Mouse (Mus musculus) midbrain, embryonic 12.5 days (tissue): Measurements from ENCODE around the gene Cxcr6. TPM values are rescaled to one million over a fixed set of nuclear protein-coding genes. Genes with fewer than 3 reads are reported as not detected.
A peak's percentile ranks its signal among the peaks of the same experiment; 100 is the strongest.

Experiments used
- ATAC-seq: fragments of 200-750 bp; cut with Nextera tagmentation; 2 replicates; pipeline ENCODE4 v1.8.0; 2017; ENCODE audit warnings: low read depth, moderate TSS enrichment, moderate library complexity; ENCODE audit not compliant: low FRiP score
- H3K27ac ChIP-seq: fragments of 300-500 bp; sonication (generic); replicated peaks from 2 replicates; pipeline ENCODE4 v1.5.1; 2016; ENCODE audit warnings: mild to moderate bottlenecking
- H3K27me3 ChIP-seq: fragments of 300-500 bp; sonication (generic); 2 replicates; pipeline ENCODE4 v1.6.1; 2016; ENCODE audit warnings: mild to moderate bottlenecking
- H3K36me3 ChIP-seq: fragments of 300-500 bp; sonication (generic); 2 replicates; pipeline ENCODE4 v1.6.1; 2016
- H3K4me1 ChIP-seq: fragments of 300-500 bp; sonication (generic); 2 replicates; pipeline ENCODE4 v1.6.1; 2016
- H3K4me2 ChIP-seq: fragments of 300-500 bp; sonication (generic); replicated peaks from 2 replicates; pipeline ENCODE4 v1.6.1; 2016; ENCODE audit warnings: mild to moderate bottlenecking, moderate library complexity
- H3K4me3 ChIP-seq: fragments of 300-500 bp; sonication (generic); 2 replicates; pipeline ENCODE4 v1.5.1; 2016; ENCODE audit warnings: mild to moderate bottlenecking
- H3K9ac ChIP-seq: fragments of 300-500 bp; sonication (generic); replicated peaks from 2 replicates; pipeline ENCODE4 v1.6.1; 2016; ENCODE audit warnings: mild to moderate bottlenecking, moderate library complexity
- H3K9me3 ChIP-seq: fragments of 300-500 bp; sonication (generic); 2 replicates; pipeline ENCODE4 v1.6.1; 2016; ENCODE audit warnings: mild to moderate bottlenecking
- WGBS: fragments of 180-500 bp; shearing (Covaris S2); methylation state at CpG from one replicate; pipeline ENCODE4 v1.1.7; 2016; 5-methylcytosine and 5-hydroxymethylcytosine counted together
- polyA plus RNA-seq: library from polyadenylated mRNA; unstranded; fragments of >200 nt; fragmentation: Nextera tagmentation; extraction: Ambion mirVana; gene quantifications from 2 replicates; pipeline ENCODE4 v1.2.1, GENCODE M21; 2016

Cxcr6 gene
- polyA plus RNA-seq, 1 experiment from 2014 or later = 0.24 TPM

- 73% methylated on average over 3 of the region's 3 CpGs for WGBS
- peak; percentile 30; the same call in 1 of the 2 replicates for ATAC-seq
Observed at GRCm38 (mm10) chr9:123796174-123796573, 10.1 kb upstream of the Cxcr6 start.

GRCm38 (mm10) chr9:123801527-123801926 is 4.7 kb upstream of the Cxcr6 start:
- no peaks in the 10 kb centered on the region for H3K4me1 ChIP-seq
- H3K27ac ChIP-seq = no peak overlapping the region
- no peaks in the 10 kb centered on the region for H3K27me3 ChIP-seq
- 88% methylated on average over 1 of the region's 1 CpGs for WGBS
- ATAC-seq = no peak
- no peak overlapping the region for H3K9ac ChIP-seq
- no peak overlapping the region for H3K4me3 ChIP-seq
- no peaks in the 10 kb centered on the region for H3K9me3 ChIP-seq
- no peak overlapping the region for H3K4me2 ChIP-seq
- peaks cover 30% of the 10 kb centered on the region; the same call in 1 of the 2 replicates for H3K36me3 ChIP-seq

More at GRCm38 (mm10) chr9:123796174-123796573, 10.1 kb upstream of the Cxcr6 start:
- H3K9ac ChIP-seq = no peak overlapping the region
- H3K9me3 ChIP-seq = no peaks in the 10 kb centered on the region
- H3K4me2 ChIP-seq = no peak overlapping the region
- H3K27me3 ChIP-seq = no peaks in the 10 kb centered on the region
- no peak overlapping the region for H3K4me3 ChIP-seq
- peaks cover 71% of the 10 kb centered on the region for H3K36me3 ChIP-seq
- H3K4me1 ChIP-seq = no peaks in the 10 kb centered on the region
- no peak overlapping the region for H3K27ac ChIP-seq

GRCm38 (mm10) chr9:123802421-123802820 is 3.9 kb upstream of the Cxcr6 start:
- Histone ChIP-seq H3K4me3 (no peak overlapping the region), H3K9ac (no peak overlapping the region), H3K9me3 (no peaks in the 10 kb centered on the region), H3K4me1 (no peaks in the 10 kb centered on the region), H3K4me2 (no peak overlapping the region), H3K27me3 (no peaks in the 10 kb centered on the region), H3K27ac (no peak overlapping the region), H3K36me3 (peaks cover 22% of the 10 kb centered on the region; the same call in 1 of the 2 replicates)
- no peak for ATAC-seq
- 100% methylated on average over 2 of the region's 2 CpGs for WGBS

- Histone ChIP-seq H3K27ac (no peak overlapping the region), H3K9me3 (no peaks in the 10 kb centered on the region), H3K9ac (no peak overlapping the region), H3K4me3 (no peak overlapping the region), H3K36me3 (peaks cover 18% of the 10 kb centered on the region; the same call in 1 of the 2 replicates), H3K4me1 (no peaks in the 10 kb centered on the region), H3K4me2 (no peak overlapping the region), H3K27me3 (no peaks in the 10 kb centered on the region)
- ATAC-seq = no peak
Observed at GRCm38 (mm10) chr9:123802896-123803295, 3.4 kb upstream of the Cxcr6 start.

GRCm38 (mm10) chr9:123805241-123805640 is 1.0 kb upstream of the Cxcr6 start:
- no peak overlapping the region for H3K9ac ChIP-seq
- no peak for ATAC-seq
- 94% methylated on average over 2 of the region's 2 CpGs for WGBS

GRCm38 (mm10) chr9:123808583-123808982 is 2.3 kb downstream of the Cxcr6 start:
- Histone ChIP-seq H3K9ac (no peak overlapping the region), H3K4me2 (no peak overlapping the region), H3K4me3 (no peak overlapping the region), H3K9me3 (no peaks in the 10 kb centered on the region), H3K36me3 (peaks cover 13% of the 10 kb centered on the region; the same call in 1 of the 2 replicates), H3K27ac (no peak overlapping the region), H3K27me3 (no peaks in the 10 kb centered on the region), H3K4me1 (no peaks in the 10 kb centered on the region)
- 87% methylated on average over 7 of the region's 7 CpGs for WGBS
- no peak for ATAC-seq

More at GRCm38 (mm10) chr9:123805241-123805640, 1.0 kb upstream of the Cxcr6 start:
- Histone ChIP-seq H3K9me3 (no peaks in the 10 kb centered on the region), H3K4me3 (no peak overlapping the region), H3K4me2 (no peak overlapping the region), H3K27me3 (no peaks in the 10 kb centered on the region), H3K36me3 (peaks cover 12% of the 10 kb centered on the region; the same call in 1 of the 2 replicates), H3K4me1 (no peaks in the 10 kb centered on the region), H3K27ac (no peak overlapping the region)

- H3K4me3 ChIP-seq = no peak overlapping the region
- WGBS = 95% methylated on average over 3 of the region's 3 CpGs
- no peaks in the 10 kb centered on the region for H3K27me3 ChIP-seq
- no peak overlapping the region for H3K4me2 ChIP-seq
- peaks cover 30% of the 10 kb centered on the region; the same call in 1 of the 2 replicates for H3K36me3 ChIP-seq
- no peak for ATAC-seq
- no peaks in the 10 kb centered on the region for H3K4me1 ChIP-seq
- no peak overlapping the region for H3K9ac ChIP-seq
- no peaks in the 10 kb centered on the region for H3K9me3 ChIP-seq
- no peak overlapping the region for H3K27ac ChIP-seq
Observed at GRCm38 (mm10) chr9:123811831-123812230, 5.6 kb downstream of the Cxcr6 start.

- no peak overlapping the region for H3K4me2 ChIP-seq
- 96% methylated on average over 2 of the region's 2 CpGs for WGBS
- H3K27me3 ChIP-seq = no peaks in the 10 kb centered on the region
- ATAC-seq = no peak
- H3K36me3 ChIP-seq = peaks cover 42% of the 10 kb centered on the region; the same call in 1 of the 2 replicates
- H3K9me3 ChIP-seq = no peaks in the 10 kb centered on the region
- H3K4me1 ChIP-seq = no peaks in the 10 kb centered on the region
- H3K9ac ChIP-seq = no peak overlapping the region
- H3K27ac ChIP-seq = no peak overlapping the region
- H3K4me3 ChIP-seq = no peak overlapping the region
Observed at GRCm38 (mm10) chr9:123814326-123814725, 8.1 kb downstream of the Cxcr6 start.

GRCm38 (mm10) chr9:123814821-123815220 is 8.5 kb downstream of the Cxcr6 start:
- Histone ChIP-seq H3K27ac (no peak overlapping the region), H3K36me3 (peaks cover 45% of the 10 kb centered on the region; the same call in 1 of the 2 replicates), H3K9me3 (no peaks in the 10 kb centered on the region), H3K4me2 (no peak overlapping the region), H3K27me3 (no peaks in the 10 kb centered on the region), H3K4me3 (no peak overlapping the region), H3K9ac (no peak overlapping the region), H3K4me1 (no peaks in the 10 kb centered on the region)
- WGBS = 86% methylated on average over 4 of the region's 4 CpGs
- no peak for ATAC-seq

GRCm38 (mm10) chr9:123815444-123815843 is 9.2 kb downstream of the Cxcr6 start:
- Histone ChIP-seq H3K9me3 (no peaks in the 10 kb centered on the region), H3K4me1 (no peaks in the 10 kb centered on the region), H3K27ac (no peak overlapping the region), H3K27me3 (no peaks in the 10 kb centered on the region), H3K4me3 (no peak overlapping the region), H3K36me3 (peaks cover 41% of the 10 kb centered on the region; the same call in 1 of the 2 replicates), H3K4me2 (no peak overlapping the region), H3K9ac (no peak overlapping the region)
- WGBS = 87% methylated on average over 3 of the region's 3 CpGs
- no peak for ATAC-seq

GRCm38 (mm10) chr9:123815996-123816395 is 9.7 kb downstream of the Cxcr6 start:
- no peaks in the 10 kb centered on the region for H3K4me1 ChIP-seq
- H3K27me3 ChIP-seq = no peaks in the 10 kb centered on the region
- H3K9me3 ChIP-seq = no peaks in the 10 kb centered on the region
- H3K36me3 ChIP-seq = peaks cover 41% of the 10 kb centered on the region
- no peak overlapping the region for H3K4me2 ChIP-seq
- H3K9ac ChIP-seq = no peak overlapping the region
- no peak for ATAC-seq
- H3K4me3 ChIP-seq = no peak overlapping the region
- WGBS = 91% methylated on average over 1 of the region's 1 CpGs
- H3K27ac ChIP-seq = no peak overlapping the region

- ATAC-seq = no peak
- Histone ChIP-seq H3K9ac (no peak overlapping the region), H3K27me3 (no peaks in the 10 kb centered on the region), H3K36me3 (peaks cover 62% of the 10 kb centered on the region), H3K27ac (no peak overlapping the region), H3K4me3 (no peak overlapping the region), H3K9me3 (no peaks in the 10 kb centered on the region), H3K4me2 (no peak overlapping the region), H3K4me1 (no peaks in the 10 kb centered on the region)
- 89% methylated on average over 2 of the region's 2 CpGs for WGBS
Observed at GRCm38 (mm10) chr9:123818601-123819000, 12.3 kb downstream of the Cxcr6 start.

GRCm38 (mm10) chr9:123826631-123827030 is 20.4 kb downstream of the Cxcr6 start:
- Histone ChIP-seq H3K27me3 (no peaks in the 10 kb centered on the region), H3K4me1 (no peaks in the 10 kb centered on the region), H3K9me3 (no peaks in the 10 kb centered on the region), H3K27ac (no peak overlapping the region), H3K4me3 (no peak overlapping the region), H3K4me2 (no peak overlapping the region), H3K9ac (no peak overlapping the region), H3K36me3 (peaks cover 83% of the 10 kb centered on the region)
- ATAC-seq = no peak
- 88% methylated on average over 3 of the region's 3 CpGs for WGBS
